Mouse (Mus musculus) right cerebral cortex, postnatal 4 days (tissue): Measurements from ENCODE around the gene Lyg2.

ENCODE experiments used
- DNase-seq: peaks from one replicate; pipeline ENCODE4 v3.0.0-alpha.2; 2022

Gene Lyg2

GRCm38 (mm10) chr1:37877736-37878460 is 38.4 kb downstream of the Lyg2 start:
- no peak for DNase-seq

- no peak for DNase-seq
Measured at GRCm38 (mm10) chr1:37873157-37873556, 43.1 kb downstream of the Lyg2 start.

GRCm38 (mm10) chr1:37872131-37873067 is 43.9 kb downstream of the Lyg2 start:
- peak; percentile 72 for DNase-seq

- no peak for DNase-seq
Measured at GRCm38 (mm10) chr1:37871704-37872103, 44.6 kb downstream of the Lyg2 start, which contains the start of gene Lipt1. Gene Lipt1, plus strand, starts transcription at chr1:37871738.

- no peak for DNase-seq
Measured at GRCm38 (mm10) chr1:37869362-37869761, 46.9 kb downstream of the Lyg2 start.

GRCm38 (mm10) chr1:37868640-37869039 is 47.7 kb downstream of the Lyg2 start:
- no peak for DNase-seq

- DNase-seq = no peak
Measured at GRCm38 (mm10) chr1:37867684-37868322, 48.5 kb downstream of the Lyg2 start.

- DNase-seq = peak; percentile 41
Measured at GRCm38 (mm10) chr1:37867056-37867455, 49.2 kb downstream of the Lyg2 start.

- DNase-seq = no peak
Measured at GRCm38 (mm10) chr1:37866286-37866685, 50.0 kb downstream of the Lyg2 start, which contains the start of gene Tsga10. Gene Tsga10, minus strand, starts transcription at chr1:37866429.

- no peak for DNase-seq
Measured at GRCm38 (mm10) chr1:37865401-37866215, 50.7 kb downstream of the Lyg2 start.

GRCm38 (mm10) chr1:37864511-37865400 is 51.5 kb downstream of the Lyg2 start:
- peak; percentile 99 for DNase-seq
